Comparison of ENCODE assay signal across 8 mouse cellular contexts in the genomic region with DNA sequence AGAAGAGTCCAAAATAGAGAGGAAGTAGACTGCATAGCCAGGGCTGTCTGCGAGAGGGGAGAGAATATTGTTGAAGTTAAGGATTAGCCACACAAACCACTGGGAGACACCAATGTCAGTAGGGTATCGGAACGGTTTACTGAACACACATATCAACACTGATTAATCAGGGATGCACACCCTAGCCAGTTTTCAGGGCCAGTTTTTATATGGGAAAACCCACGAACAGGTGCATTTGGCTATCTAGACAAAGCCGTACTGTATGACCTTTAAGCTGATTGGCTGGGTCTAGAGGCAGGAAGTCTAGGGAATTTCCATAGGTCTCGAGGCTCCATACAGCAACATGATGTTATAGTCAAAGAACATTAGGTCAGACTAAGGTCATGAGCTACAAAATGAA. TPM values are rescaled to one million over a fixed set of nuclear protein-coding genes. Genes with fewer than 3 reads are reported as not detected.
DNase-seq lines count a peak whose midpoint lies in the region; ATAC-seq and TF ChIP-seq lines count a peak whose summit lies in the region.

No protein-coding gene starts in this region.

- no peak for TF ChIP-seq CTCF in liver, embryonic 14.5 days (IDR thresholded peaks at IDR 0.05; ENCODE audit: low read depth)

- H3K27me3 ChIP-seq in heart, embryonic 11.5 days (ENCODE audit: control insufficient read depth, insufficient read depth, low read length): no peaks in the 10 kb centered on the region
- H3K27me3 ChIP-seq in forebrain, embryonic 10.5 days (ENCODE audit: poor library complexity, severe bottlenecking): peaks cover 6% of the 10 kb centered on the region
- H3K27me3 ChIP-seq in liver, embryonic 14.5 days (ENCODE audit: control insufficient read depth, insufficient read depth, low read length): no peaks in the 10 kb centered on the region

- DNase-seq in heart, postnatal 14 days: no peak
- DNase-seq in B cell, adult 2 months: peak; percentile 56 to 61
- no peak for DNase-seq in forebrain, embryonic 10.5 days (ENCODE audit: extremely low spot score, low spot score)
- DNase-seq in liver, embryonic 14.5 days (ENCODE audit: low read depth in 3 of 3, low spot score in 3 of 3): peak in 1 of 3 experiments; percentile 63
- no peak for DNase-seq in ovary, adult 18-20 months (ENCODE audit: low spot score)
- DNase-seq in urinary bladder, postnatal 36 days (ENCODE audit: low spot score in 2 of 2): no peak
- no peak for DNase-seq in testis, postnatal 14 days (ENCODE audit: low spot score)

- peak overlapping the region; percentile 76 for H3K9ac ChIP-seq in heart, embryonic 11.5 days (ENCODE audit: low read depth, low read length)
- peak overlapping the region; percentile 66 for H3K9ac ChIP-seq in liver, embryonic 14.5 days (replicated peaks)

- H3K4me2 ChIP-seq in heart, embryonic 11.5 days: peak overlapping the region; percentile 94
- peak overlapping the region; percentile 91 for H3K4me2 ChIP-seq in liver, embryonic 14.5 days (ENCODE audit: low read depth)

- no peak for ATAC-seq in heart, embryonic 11.5 days (replicated peaks; ENCODE audit: insufficient number of reproducible peaks, low FRiP score, low TSS enrichment)
- ATAC-seq in liver, embryonic 14.5 days (ENCODE audit: insufficient read depth): peak; percentile 1; the same call in 1 of the 2 replicates

- TF ChIP-seq EP300 in liver, embryonic 14.5 days (IDR thresholded peaks at IDR 0.05; ENCODE audit: low read depth): no peak

- intact Hi-C loops in heart, postnatal 14 days (cut with DNase I): no loop called here

- no peaks in the 10 kb centered on the region for H3K9me3 ChIP-seq in heart, embryonic 11.5 days (replicated peaks; ENCODE audit: control insufficient read depth, low read length)
- peaks cover 3% of the 10 kb centered on the region; the same call in 1 of the 2 replicates for H3K9me3 ChIP-seq in forebrain, embryonic 10.5 days
- no peaks in the 10 kb centered on the region for H3K9me3 ChIP-seq in liver, embryonic 14.5 days (ENCODE audit: control insufficient read depth, low read length)

- peak overlapping the region; percentile 91 for H3K27ac ChIP-seq in heart, embryonic 11.5 days (ENCODE audit: low read depth, low read length)
- peak overlapping the region; percentile 90 for H3K27ac ChIP-seq in forebrain, embryonic 10.5 days
- H3K27ac ChIP-seq in liver, embryonic 14.5 days: peak overlapping the region; percentile 59

- H3K4me1 ChIP-seq in heart, embryonic 11.5 days (ENCODE audit: control insufficient read depth, insufficient read depth, low read length): peaks cover 8% of the 10 kb centered on the region
- H3K4me1 ChIP-seq in forebrain, embryonic 10.5 days: peaks cover 22% of the 10 kb centered on the region
- H3K4me1 ChIP-seq in liver, embryonic 14.5 days (replicated peaks; ENCODE audit: control insufficient read depth in 2 of 2, insufficient read depth in 2 of 2, low read length in 1 of 2): peaks cover 9 to 13% of the 10 kb centered on the region in 2 experiments; a peak in 3 of 4 replicates

- 31% methylated on average over 6 of the region's 6 CpGs for WGBS in heart, embryonic 11.5 days (ENCODE audit: insufficient replicate concordance)
- WGBS in forebrain, embryonic 10.5 days: 40% methylated on average over 6 of the region's 6 CpGs
- WGBS in liver, embryonic 14.5 days (ENCODE audit: insufficient replicate concordance): 3% methylated on average over 6 of the region's 6 CpGs

- H3K4me3 ChIP-seq in heart, embryonic 11.5 days (ENCODE audit: low read depth, low read length): peak overlapping the region; percentile 84
- H3K4me3 ChIP-seq in forebrain, embryonic 10.5 days: peak overlapping the region; percentile 88
- H3K4me3 ChIP-seq in liver, embryonic 14.5 days (ENCODE audit: insufficient read depth in 1 of 2, low read depth in 2 of 2, low read length in 2 of 2): peak overlapping the region; percentile 65 to 77

- no peaks in the 10 kb centered on the region for H3K36me3 ChIP-seq in heart, embryonic 11.5 days (ENCODE audit: control insufficient read depth, insufficient read depth, low read length)
- peaks cover 20% of the 10 kb centered on the region; the same call in 1 of the 2 replicates for H3K36me3 ChIP-seq in forebrain, embryonic 10.5 days (replicated peaks)
- no peaks in the 10 kb centered on the region for H3K36me3 ChIP-seq in liver, embryonic 14.5 days (replicated peaks; ENCODE audit: control insufficient read depth, insufficient read depth, low read depth)

RNA-seq across cellular contexts. Expression of a gene that starts 0.8 kb away (rescaled TPM):
- polyA plus RNA-seq in heart, embryonic 11.5 days (2014; fragmentation: Nextera tagmentation; extraction: Ambion mirVana): 14.6 and 16.6 TPM in 2 replicates
- 10 to 100 TPM; 12.1 to 12.8 TPM for total RNA-seq in heart, postnatal 14 days (2021)
- 17.3 and 19.5 TPM in 2 replicates for polyA plus RNA-seq in forebrain, embryonic 10.5 days (2016; fragmentation: Nextera tagmentation; extraction: Ambion mirVana)
- 3.8 and 5.1 TPM in 2 replicates for polyA plus RNA-seq in liver, embryonic 14.5 days (2012; rRNA removed)
- 6.7 and 7.0 TPM in 2 replicates for polyA plus RNA-seq in liver, embryonic 14.5 days (2014; fragmentation: Nextera tagmentation; extraction: Ambion mirVana)

RNA-seq across cellular contexts. Expression of a gene that starts 1.3 kb away (rescaled TPM):
- not detected in 2 replicates for polyA plus RNA-seq in heart, embryonic 11.5 days (2014; fragmentation: Nextera tagmentation; extraction: Ambion mirVana)
- total RNA-seq in heart, postnatal 14 days (2021): under 1 TPM; 0.85 to 0.88 TPM
- polyA plus RNA-seq in forebrain, embryonic 10.5 days (2016; fragmentation: Nextera tagmentation; extraction: Ambion mirVana): 3.0 and 3.2 TPM in 2 replicates
- 0.11 and 0.19 TPM in 2 replicates for polyA plus RNA-seq in liver, embryonic 14.5 days (2012; rRNA removed)
- polyA plus RNA-seq in liver, embryonic 14.5 days (2014; fragmentation: Nextera tagmentation; extraction: Ambion mirVana): not detected in 2 replicates

RNA-seq across cellular contexts. Expression of a gene that starts 8.3 kb away (rescaled TPM):
- 18.1 and 20.0 TPM in 2 replicates for polyA plus RNA-seq in heart, embryonic 11.5 days (2014; fragmentation: Nextera tagmentation; extraction: Ambion mirVana)
- total RNA-seq in heart, postnatal 14 days (2021): 1 to 10 TPM; 1.4 to 1.8 TPM
- 29.8 and 32.8 TPM in 2 replicates for polyA plus RNA-seq in forebrain, embryonic 10.5 days (2016; fragmentation: Nextera tagmentation; extraction: Ambion mirVana)
- polyA plus RNA-seq in liver, embryonic 14.5 days (2012; rRNA removed): 11.1 and 12.0 TPM in 2 replicates
- polyA plus RNA-seq in liver, embryonic 14.5 days (2014; fragmentation: Nextera tagmentation; extraction: Ambion mirVana): 7.0 and 7.6 TPM in 2 replicates

RNA-seq across cellular contexts. Expression of a gene that starts 14.3 kb away (rescaled TPM):
- 65.5 and 66.1 TPM in 2 replicates for polyA plus RNA-seq in heart, embryonic 11.5 days (2014; fragmentation: Nextera tagmentation; extraction: Ambion mirVana)
- total RNA-seq in heart, postnatal 14 days (2021): 10 to 100 TPM; 22.0 to 23.0 TPM
- 82.3 and 90.2 TPM in 2 replicates for polyA plus RNA-seq in forebrain, embryonic 10.5 days (2016; fragmentation: Nextera tagmentation; extraction: Ambion mirVana)
- polyA plus RNA-seq in liver, embryonic 14.5 days (2012; rRNA removed): 13.8 and 18.6 TPM in 2 replicates
- 16.0 and 19.5 TPM in 2 replicates for polyA plus RNA-seq in liver, embryonic 14.5 days (2014; fragmentation: Nextera tagmentation; extraction: Ambion mirVana)

RNA-seq across cellular contexts. Expression of a gene that starts 31.3 kb away (rescaled TPM):
- 18.6 and 22.1 TPM in 2 replicates for polyA plus RNA-seq in heart, embryonic 11.5 days (2014; fragmentation: Nextera tagmentation; extraction: Ambion mirVana)
- 10 to 100 TPM in 1 of 2 experiments, 1 to 10 TPM in 1; 7.0 to 14.1 TPM for total RNA-seq in heart, postnatal 14 days (2021)
- 52.8 and 53.1 TPM in 2 replicates for polyA plus RNA-seq in forebrain, embryonic 10.5 days (2016; fragmentation: Nextera tagmentation; extraction: Ambion mirVana)
- 1.0 and 2.1 TPM in 2 replicates for polyA plus RNA-seq in liver, embryonic 14.5 days (2012; rRNA removed)
- 0.71 and 0.86 TPM in 2 replicates for polyA plus RNA-seq in liver, embryonic 14.5 days (2014; fragmentation: Nextera tagmentation; extraction: Ambion mirVana)

Comparison
In these comparisons a context has a peak if more than half of its experiments do, and no peak if none do; other contexts are left out.
1. DNase-seq: peak in B cell, adult 2 months (2 of 2); none in heart, postnatal 14 days (0 of 2), forebrain, embryonic 10.5 days (single experiment), ovary, adult 18-20 months (single experiment), urinary bladder, postnatal 36 days (0 of 2) and testis, postnatal 14 days (single experiment).
2. Peak in every context shown above with its lines, with median percentiles within 50 percentile points of each other: H3K27ac ChIP-seq and H3K4me3 ChIP-seq.